Mouse (Mus musculus) forebrain, embryonic 11.5 days (tissue): ENCODE results near the gene Zcchc12. TPM values are rescaled to one million over a fixed set of nuclear protein-coding genes. Genes with fewer than 3 reads are reported as not detected.

Source experiments
- ATAC-seq: fragments of 200-750 bp; cut with Nextera tagmentation; replicated peaks from 2 replicates; pipeline ENCODE4 v1.8.0; 2017; ENCODE audit warnings: moderate TSS enrichment; ENCODE audit not compliant: low FRiP score
- DNase-seq: peaks from one replicate; pipeline ENCODE4 v3.0.0-alpha.2; 2017; ENCODE audit warnings: low spot score
- H3K27ac ChIP-seq: fragments of 300-500 bp; sonication (generic); 2 replicates; pipeline ENCODE4 v1.5.1; 2014; ENCODE audit warnings: low read depth, low read length
- H3K27me3 ChIP-seq: fragments of 300-500 bp; sonication (generic); 2 replicates; pipeline ENCODE4 v1.6.1; 2014; ENCODE audit warnings: mild to moderate bottlenecking, low read length, mixed read lengths; ENCODE audit not compliant: control insufficient read depth, insufficient read depth
- H3K36me3 ChIP-seq: fragments of 300-500 bp; sonication (generic); 2 replicates; pipeline ENCODE4 v1.6.1; 2014; ENCODE audit warnings: mild to moderate bottlenecking, low read length, moderate library complexity, mixed read lengths; ENCODE audit not compliant: control insufficient read depth, insufficient read depth
- H3K4me1 ChIP-seq: fragments of 300-500 bp; sonication (generic); replicated peaks from 2 replicates; pipeline ENCODE4 v1.6.1; 2014; ENCODE audit warnings: low read length, mixed read lengths; ENCODE audit not compliant: control insufficient read depth, insufficient read depth
- H3K4me2 ChIP-seq: fragments of 300-500 bp; sonication (generic); 2 replicates; pipeline ENCODE4 v1.6.1; 2014; ENCODE audit warnings: low read depth, mild to moderate bottlenecking, low read length, moderate library complexity, mixed read lengths; ENCODE audit not compliant: severe bottlenecking
- H3K4me3 ChIP-seq: fragments of 300-500 bp; sonication (generic); 2 replicates; pipeline ENCODE4 v1.5.1; 2014; ENCODE audit warnings: low read depth, low read length
- H3K9ac ChIP-seq: fragments of 300-500 bp; sonication (generic); 2 replicates; pipeline ENCODE4 v1.6.1; 2014; ENCODE audit warnings: low read length
- H3K9me3 ChIP-seq: fragments of 300-500 bp; sonication (generic); 2 replicates; pipeline ENCODE4 v1.6.1; 2016; ENCODE audit warnings: low read length, mixed read lengths; ENCODE audit not compliant: control insufficient read depth
- WGBS: fragments of 180-500 bp; shearing (Covaris S2); extraction: QIAGEN DNeasy Blood & Tissue Kit; methylation state at CpG from one replicate; pipeline ENCODE4 v1.1.7; 2014; 5-methylcytosine and 5-hydroxymethylcytosine counted together
- polyA plus RNA-seq: library from polyadenylated mRNA; unstranded; fragments of >200 nt; fragmentation: Nextera tagmentation; extraction: Ambion mirVana; gene quantifications from 2 replicates; pipeline ENCODE4 v1.2.1, GENCODE M21; 2014

Gene Zcchc12
- polyA plus RNA-seq, 1 experiment from 2014 or later: 20.9 TPM

GRCm38 (mm10) chrX:36209554-36209953 lies 13.8 kb downstream of the Zcchc12 start:
- Histone ChIP-seq H3K27ac (no peak overlapping the region), H3K9me3 (no peaks in the 10 kb centered on the region), H3K36me3 (no peaks in the 10 kb centered on the region), H3K27me3 (no peaks in the 10 kb centered on the region), H3K4me3 (no peak overlapping the region), H3K4me2 (no peak overlapping the region), H3K4me1 (no peaks in the 10 kb centered on the region), H3K9ac (no peak overlapping the region)
- ATAC-seq (no peak), DNase-seq (no peak)
- WGBS: 73% methylated on average over 2 of the region's 2 CpGs

GRCm38 (mm10) chrX:36211216-36211615 lies 15.5 kb downstream of the Zcchc12 start:
- WGBS: 82% methylated on average over 3 of the region's 3 CpGs
- no peak for DNase-seq

DNA sequence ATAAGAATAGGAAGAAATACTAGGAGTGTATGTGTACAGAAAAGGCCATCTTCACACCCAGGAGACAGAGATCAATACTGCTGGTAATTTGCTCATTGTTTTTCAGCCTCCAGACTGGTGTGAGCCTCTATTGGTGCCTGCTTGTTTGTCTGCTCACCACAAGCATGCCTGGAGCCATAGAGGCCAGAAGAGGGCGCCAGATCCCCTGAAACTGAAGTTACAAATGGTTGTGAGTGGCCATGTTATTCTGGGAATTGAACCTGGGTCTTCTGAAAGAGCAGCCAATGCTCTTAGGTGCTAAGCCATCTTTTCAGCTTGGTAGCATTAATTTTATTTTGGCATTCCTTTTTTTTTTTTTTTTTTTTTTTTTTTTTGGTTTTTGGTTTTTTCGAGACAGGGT lies 25.7 kb downstream of the Zcchc12 start:
- no peak overlapping the region for H3K4me2 ChIP-seq
- no peaks in the 10 kb centered on the region for H3K4me1 ChIP-seq
- H3K36me3 ChIP-seq: no peaks in the 10 kb centered on the region
- no peaks in the 10 kb centered on the region for H3K27me3 ChIP-seq
- no peak overlapping the region for H3K27ac ChIP-seq
- no peaks in the 10 kb centered on the region for H3K9me3 ChIP-seq
- DNase-seq: no peak
- 53% methylated on average over 2 of the region's 2 CpGs for WGBS
- ATAC-seq: no peak
- no peak overlapping the region for H3K9ac ChIP-seq
- H3K4me3 ChIP-seq: no peak overlapping the region

More at GRCm38 (mm10) chrX:36211216-36211615, 15.5 kb downstream of the Zcchc12 start:
- no peaks in the 10 kb centered on the region for H3K4me1 ChIP-seq
- H3K27ac ChIP-seq: no peak overlapping the region
- no peak overlapping the region for H3K4me3 ChIP-seq
- no peak for ATAC-seq
- no peaks in the 10 kb centered on the region for H3K36me3 ChIP-seq
- no peaks in the 10 kb centered on the region for H3K27me3 ChIP-seq
- H3K9me3 ChIP-seq: no peaks in the 10 kb centered on the region
- H3K4me2 ChIP-seq: no peak overlapping the region
- H3K9ac ChIP-seq: no peak overlapping the region

- no peak overlapping the region for H3K4me2 ChIP-seq
- no peak overlapping the region for H3K27ac ChIP-seq
- DNase-seq (peak; percentile 82), ATAC-seq (no peak)
- H3K4me1 ChIP-seq: no peaks in the 10 kb centered on the region
- 20% methylated on average over 7 of the region's 7 CpGs for WGBS
- H3K27me3 ChIP-seq: no peaks in the 10 kb centered on the region
- no peaks in the 10 kb centered on the region for H3K9me3 ChIP-seq
- no peaks in the 10 kb centered on the region for H3K36me3 ChIP-seq
- no peak overlapping the region for H3K9ac ChIP-seq
- H3K4me3 ChIP-seq: no peak overlapping the region
These were observed 30.1 kb downstream of the Zcchc12 start for GRCm38 (mm10) chrX:36225777-36226176.

DNA sequence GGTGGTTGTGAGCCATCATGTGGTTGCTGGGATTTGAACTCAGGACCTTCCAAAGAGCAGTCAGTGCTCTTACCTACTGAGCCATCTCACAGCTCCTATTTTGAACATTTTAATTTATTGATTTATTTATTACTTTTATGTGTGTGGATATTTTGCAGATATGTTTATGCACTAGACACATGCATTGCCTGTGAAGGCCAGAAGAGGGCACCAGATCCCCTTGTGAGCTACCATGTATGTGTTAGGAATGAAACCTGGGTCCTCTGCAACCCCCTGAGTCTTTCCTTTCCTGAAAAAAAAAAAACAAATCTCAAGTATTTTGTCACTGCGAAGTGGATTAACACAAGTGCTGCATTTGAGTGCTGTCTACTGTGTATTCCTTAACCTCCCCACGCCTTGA lies 30.9 kb downstream of the Zcchc12 start:
- Histone ChIP-seq H3K4me3 (no peak overlapping the region), H3K9me3 (no peaks in the 10 kb centered on the region), H3K27ac (no peak overlapping the region), H3K36me3 (no peaks in the 10 kb centered on the region), H3K27me3 (no peaks in the 10 kb centered on the region), H3K4me1 (no peaks in the 10 kb centered on the region), H3K4me2 (no peak overlapping the region), H3K9ac (no peak overlapping the region)
- DNase-seq: peak; percentile 51
- 33% methylated on average over 2 of the region's 2 CpGs for WGBS
- ATAC-seq: no peak

- no peak for DNase-seq
- H3K9me3 ChIP-seq: no peaks in the 10 kb centered on the region
- 58% methylated on average over 7 of the region's 7 CpGs for WGBS
These were observed 33.2 kb downstream of the Zcchc12 start for GRCm38 (mm10) chrX:36228861-36229260.

DNA sequence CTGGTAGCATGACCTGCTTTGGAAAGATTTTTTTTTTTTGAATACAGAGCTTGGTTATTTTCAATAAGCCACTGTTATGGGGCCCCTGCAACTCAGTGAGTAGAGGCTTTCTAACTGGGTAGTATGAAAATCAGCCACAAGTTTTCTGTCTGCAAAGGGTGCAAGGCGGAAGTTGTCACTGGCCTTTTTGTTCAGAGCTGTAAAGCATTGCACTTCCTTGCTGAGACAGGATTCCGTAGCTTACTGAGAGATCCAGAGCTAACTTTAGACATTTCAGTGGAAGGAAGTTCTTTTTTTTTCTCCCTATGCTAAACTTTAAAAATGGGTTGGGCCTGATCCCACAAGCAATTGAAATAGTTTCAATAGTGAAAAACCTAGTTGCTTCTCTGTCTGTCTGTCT lies 33.6 kb downstream of the Zcchc12 start:
- Histone ChIP-seq H3K36me3 (no peaks in the 10 kb centered on the region), H3K4me1 (no peaks in the 10 kb centered on the region), H3K27ac (no peak overlapping the region), H3K27me3 (no peaks in the 10 kb centered on the region), H3K9ac (no peak overlapping the region), H3K9me3 (no peaks in the 10 kb centered on the region), H3K4me2 (no peak overlapping the region), H3K4me3 (no peak overlapping the region)
- ATAC-seq: no peak
- WGBS: 78% methylated on average over 2 of the region's 2 CpGs
- DNase-seq: no peak

More at GRCm38 (mm10) chrX:36228861-36229260, 33.2 kb downstream of the Zcchc12 start:
- no peak overlapping the region for H3K9ac ChIP-seq
- no peaks in the 10 kb centered on the region for H3K36me3 ChIP-seq
- ATAC-seq: no peak
- no peak overlapping the region for H3K4me2 ChIP-seq
- H3K4me3 ChIP-seq: no peak overlapping the region
- no peaks in the 10 kb centered on the region for H3K27me3 ChIP-seq
- no peak overlapping the region for H3K27ac ChIP-seq
- H3K4me1 ChIP-seq: no peaks in the 10 kb centered on the region

DNA sequence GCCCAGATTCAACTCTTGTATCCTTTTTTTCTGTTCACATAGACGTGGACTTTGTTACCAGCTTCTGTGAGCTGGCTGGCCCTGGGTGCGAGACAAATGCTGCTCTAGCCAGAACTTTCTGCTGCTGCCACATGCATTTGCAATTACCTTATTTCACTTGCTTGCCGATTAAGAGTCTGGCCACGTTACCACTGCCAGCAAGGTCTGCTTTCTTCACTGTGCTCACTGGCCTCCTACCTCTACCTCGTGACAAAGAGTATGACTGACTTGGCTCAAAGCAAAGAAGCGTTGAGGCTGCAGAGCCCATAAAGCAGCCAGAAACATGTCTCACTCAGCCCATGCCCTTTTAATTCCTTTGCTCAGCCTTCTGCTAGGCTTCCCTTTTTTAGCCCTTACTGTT lies 39.9 kb downstream of the Zcchc12 start:
- Histone ChIP-seq H3K27me3 (no peaks in the 10 kb centered on the region), H3K4me2 (no peak overlapping the region), H3K4me1 (no peaks in the 10 kb centered on the region), H3K27ac (no peak overlapping the region), H3K4me3 (no peak overlapping the region), H3K9me3 (no peaks in the 10 kb centered on the region), H3K9ac (no peak overlapping the region), H3K36me3 (no peaks in the 10 kb centered on the region)
- 76% methylated on average over 6 of the region's 6 CpGs for WGBS
- no peak for ATAC-seq
- no peak for DNase-seq
